Mouse (Mus musculus) MEL (cell line): ENCODE measurements around the gene Nrtn.

ENCODE experiments used
- CHD2 ChIP-seq: IDR thresholded peaks from 2 replicates; pipeline ENCODE4 v1.6.1; 2011; ENCODE audit warnings: low read length, improper control_type of control experiment
- CTCF ChIP-seq, 3 experiments: IDR thresholded peaks in 2 of 3; conservative IDR thresholded peaks in 1 of 3; 2 replicates each; pipeline ENCODE4 v1.5.1; 2011 to 2012; ENCODE audit warnings: low read length in 3 of 3, low read depth in 2 of 3, mild to moderate bottlenecking in 2 of 3, improper control_type of control experiment in 1 of 3, inconsistent platforms in 1 of 3, mixed read lengths in 1 of 3, moderate library complexity in 1 of 3; ENCODE audit not compliant: control insufficient read depth in 1 of 3, insufficient read depth in 1 of 3, poor library complexity in 1 of 3, severe bottlenecking in 1 of 3
- EP300 ChIP-seq, 2 experiments: IDR thresholded peaks; 2 replicates each; pipeline ENCODE4 v1.6.1; 2011; ENCODE audit warnings: improper control_type of control experiment in 2 of 2, low read length in 2 of 2, low read depth in 1 of 2, mild to moderate bottlenecking in 1 of 2
- POLR2A ChIP-seq, 2 experiments: IDR thresholded peaks; 2 replicates each; pipeline ENCODE4 v1.6.1; 2011 to 2012; ENCODE audit warnings: low read length in 2 of 2, mild to moderate bottlenecking in 2 of 2, control low read depth in 1 of 2, improper control_type of control experiment in 1 of 2, low read depth in 1 of 2, moderate library complexity in 1 of 2; ENCODE audit not compliant: control insufficient read depth in 1 of 2, insufficient read depth in 1 of 2, poor library complexity in 1 of 2
- ZMIZ1 ChIP-seq: IDR thresholded peaks from 2 replicates; pipeline ENCODE4 v1.6.1; 2012; ENCODE audit warnings: low read depth, mild to moderate bottlenecking, inconsistent platforms, low read length, improper control_type of control experiment, moderate library complexity

DNA sequence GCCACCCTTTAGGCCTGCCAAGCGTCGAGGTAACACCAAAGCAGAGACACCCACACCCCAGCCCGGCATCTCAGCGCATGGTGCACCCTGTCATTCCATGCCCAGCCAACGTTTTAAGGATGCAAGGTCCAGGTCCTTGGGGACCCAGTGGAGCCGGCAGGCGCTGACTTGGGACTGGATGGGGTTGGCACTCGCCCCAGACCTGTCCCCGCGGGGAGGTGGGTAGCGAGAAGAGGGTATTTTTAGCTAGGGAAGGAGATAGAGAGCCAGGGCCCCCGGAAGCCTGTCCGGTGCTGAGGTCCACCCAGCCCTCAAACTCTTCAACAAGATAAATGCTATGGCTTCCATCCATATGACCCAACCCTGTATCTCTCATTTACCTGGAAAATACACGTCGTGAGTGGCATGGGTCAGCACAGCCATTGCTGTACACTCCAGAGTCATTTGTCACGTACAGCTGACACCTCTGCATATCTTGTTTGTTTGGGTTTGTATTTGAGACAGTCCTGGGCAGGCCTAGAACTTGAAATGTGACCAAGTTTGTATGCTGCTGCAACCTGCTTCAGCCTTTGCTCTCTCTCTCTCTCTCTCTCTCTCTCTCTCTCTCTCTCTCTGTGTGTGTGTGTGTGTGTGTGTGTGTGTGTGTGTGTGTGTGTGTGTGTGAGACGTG is 17.1 kb downstream of the Nrtn start:
- no peak for TF ChIP-seq ZMIZ1
- no peak for TF ChIP-seq CTCF (IDR thresholded peaks at IDR 0.05 in 2 of 3, conservative IDR thresholded peaks at IDR 0.05 in 1 of 3; ENCODE audit: control insufficient read depth in 1 of 3, insufficient read depth in 1 of 3, low read depth in 2 of 3, low read length in 3 of 3, poor library complexity in 1 of 3, severe bottlenecking in 1 of 3)
- TF ChIP-seq EP300 (IDR thresholded peaks at IDR 0.05; ENCODE audit: low read depth in 1 of 2, low read length in 2 of 2) = no peak
- TF ChIP-seq CHD2 = no peak
- TF ChIP-seq POLR2A (IDR thresholded peaks at IDR 0.05; ENCODE audit: control insufficient read depth in 1 of 2, insufficient read depth in 1 of 2, low read depth in 1 of 2, low read length in 2 of 2, poor library complexity in 1 of 2) = no peak
